Mouse (Mus musculus): ENCODE results near the gene Rpl6.
"Not testable (repeated sequence)": the region's sequence is repeated elsewhere in the genome, so short reads cannot be mapped to it uniquely, and the experiment has no call there.

Gene Rpl6

DNA sequence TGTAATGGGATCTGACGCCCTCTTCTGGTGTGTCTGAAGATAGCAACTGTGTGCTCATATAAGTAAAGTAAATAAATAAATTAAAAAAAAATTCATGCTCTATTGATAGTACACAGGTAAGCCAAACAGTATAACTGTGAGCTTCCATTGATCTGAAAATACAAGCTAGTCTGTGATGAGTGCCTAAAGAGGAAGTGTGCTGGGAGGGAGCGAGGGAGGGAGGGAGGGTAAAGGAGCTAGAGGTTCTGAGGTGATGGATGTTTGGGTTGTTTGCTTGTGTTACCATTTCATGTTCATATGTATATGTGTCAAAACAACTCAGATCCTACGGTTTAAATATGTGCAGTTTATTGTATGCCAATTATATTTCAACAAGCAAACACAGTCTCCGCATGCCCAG is 22.6 kb downstream of the Rpl6 start:
- DNase-seq = no peak

- not testable (repeated sequence) for DNase-seq
These were observed 23.0 kb downstream of the Rpl6 start for GRCm38 (mm10) chr5:121227330-121227729.

GRCm38 (mm10) chr5:121229182-121229581 is 24.9 kb downstream of the Rpl6 start:
- DNase-seq = no peak

DNA sequence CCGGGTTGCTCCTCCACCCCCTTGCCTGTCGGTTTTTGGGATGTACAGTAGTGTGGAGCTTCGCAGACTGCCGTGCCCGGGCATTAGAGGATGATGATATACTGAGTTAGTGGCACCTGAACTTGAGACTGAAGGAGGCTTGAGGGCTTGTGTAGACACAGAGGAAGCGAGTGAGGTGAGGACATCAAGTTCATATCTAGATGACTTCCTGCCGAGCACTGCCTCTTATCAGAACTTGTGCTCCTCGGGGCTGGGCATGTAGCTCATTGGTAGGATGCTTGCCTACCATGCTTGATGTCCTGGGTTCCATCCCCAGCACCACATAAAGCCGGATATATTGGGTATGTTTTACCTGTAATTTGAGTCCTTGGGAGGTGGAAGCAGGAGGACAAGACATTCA is 26.5 kb downstream of the Rpl6 start:
- DNase-seq = no peak

GRCm38 (mm10) chr5:121232789-121233188 is 28.5 kb downstream of the Rpl6 start:
- no peak for DNase-seq

- DNase-seq = no peak
These were observed 29.4 kb downstream of the Rpl6 start for GRCm38 (mm10) chr5:121233726-121234125.

DNA sequence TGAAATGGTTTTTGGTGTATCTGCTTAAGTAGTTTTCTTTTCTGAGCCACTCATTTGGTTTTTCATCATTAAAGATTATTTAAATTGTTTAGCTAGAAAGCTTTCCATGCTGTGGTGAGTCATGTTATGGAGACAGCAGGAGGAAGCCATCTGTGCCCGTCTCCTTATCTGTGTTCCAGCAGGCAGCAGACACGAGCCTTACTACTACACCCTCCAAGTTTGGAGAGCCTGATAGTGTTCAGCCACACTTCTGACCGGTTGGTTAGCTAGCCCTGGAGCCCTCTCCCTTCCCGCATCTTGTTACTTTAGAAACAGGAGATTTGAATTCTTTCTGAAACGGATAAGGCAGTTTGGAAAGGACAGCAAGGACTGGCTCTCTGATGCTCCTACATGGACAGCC is 31.9 kb downstream of the Rpl6 start:
- DNase-seq = no peak

DNA sequence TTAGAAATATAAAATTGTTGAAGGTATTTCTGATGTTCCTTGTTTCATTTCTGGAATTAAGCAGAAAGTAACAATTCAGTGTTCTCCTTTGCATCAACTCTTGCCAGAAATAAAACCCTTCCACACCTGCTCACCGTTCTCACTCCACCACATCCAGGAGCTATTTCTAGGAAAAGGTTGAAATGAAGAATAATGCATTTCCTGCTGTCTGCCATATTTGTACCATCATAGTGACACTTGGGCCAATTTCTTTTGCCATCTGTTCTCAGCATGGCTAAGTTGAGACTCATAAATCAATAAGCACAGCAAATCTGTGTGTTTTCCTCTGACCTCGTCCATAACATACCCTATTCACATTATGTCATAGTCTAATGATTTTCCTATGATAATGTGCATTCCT is 33.9 kb downstream of the Rpl6 start:
- no peak for DNase-seq

DNA sequence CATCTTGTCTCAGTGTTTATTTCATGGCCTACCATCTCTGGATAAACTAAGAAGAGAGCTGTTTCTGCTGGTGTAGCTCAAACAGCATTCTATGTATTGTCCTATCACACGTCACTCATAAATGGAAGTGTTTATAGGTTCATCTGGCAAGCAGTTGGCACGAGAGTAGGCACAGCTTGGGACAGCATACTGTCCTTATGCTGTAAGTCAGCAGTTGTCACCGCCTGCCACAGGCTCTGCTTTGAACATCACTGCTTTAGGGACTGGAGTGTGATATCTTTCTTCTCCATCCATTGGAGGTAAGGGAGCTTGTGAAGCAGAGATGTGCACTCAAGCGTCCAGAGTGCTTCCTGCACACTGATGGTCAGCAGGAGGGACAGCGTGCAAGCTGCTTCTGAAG is 35.6 kb downstream of the Rpl6 start:
- no peak for DNase-seq

DNA sequence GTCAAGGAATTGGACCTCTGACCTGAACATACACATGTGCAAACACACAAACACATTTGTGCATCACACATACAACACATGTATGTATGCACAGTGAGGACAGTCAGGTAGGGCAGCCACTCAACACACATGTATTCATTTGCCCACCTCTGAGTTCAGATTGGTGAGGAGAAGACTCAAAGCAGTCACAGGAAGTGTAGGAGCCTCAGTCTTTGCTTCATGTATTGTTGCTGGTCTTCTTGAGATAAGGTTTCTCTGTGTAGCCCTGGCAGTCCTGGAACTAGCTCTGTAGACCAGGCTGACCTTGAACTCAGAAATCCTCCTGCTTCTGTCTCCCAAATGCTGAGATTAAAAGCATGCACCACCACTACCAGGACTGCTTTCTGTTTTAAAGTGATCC is 36.9 kb downstream of the Rpl6 start:
- DNase-seq = no peak

DNA sequence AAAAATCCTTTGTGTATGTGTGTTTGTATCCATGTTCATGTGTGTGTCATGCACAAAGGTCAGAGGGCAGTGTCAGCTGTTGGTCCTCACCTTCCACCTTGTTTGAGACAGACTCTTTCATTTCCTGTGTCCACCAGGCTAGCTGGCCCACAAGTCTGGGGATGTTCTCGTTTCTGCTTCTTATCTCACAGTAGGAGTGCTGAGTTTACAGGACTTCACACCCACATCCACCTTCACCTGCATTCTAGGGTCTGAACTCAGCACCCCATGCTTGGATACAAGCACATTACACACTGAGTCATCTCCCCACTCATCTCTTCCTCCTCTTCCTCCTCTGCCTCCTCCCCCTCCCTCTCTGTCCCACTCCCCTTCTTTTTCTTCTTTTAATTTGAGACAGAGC is 38.0 kb downstream of the Rpl6 start:
- DNase-seq = no peak

GRCm38 (mm10) chr5:121242701-121243100 is 38.4 kb downstream of the Rpl6 start:
- no peak for DNase-seq

DNA sequence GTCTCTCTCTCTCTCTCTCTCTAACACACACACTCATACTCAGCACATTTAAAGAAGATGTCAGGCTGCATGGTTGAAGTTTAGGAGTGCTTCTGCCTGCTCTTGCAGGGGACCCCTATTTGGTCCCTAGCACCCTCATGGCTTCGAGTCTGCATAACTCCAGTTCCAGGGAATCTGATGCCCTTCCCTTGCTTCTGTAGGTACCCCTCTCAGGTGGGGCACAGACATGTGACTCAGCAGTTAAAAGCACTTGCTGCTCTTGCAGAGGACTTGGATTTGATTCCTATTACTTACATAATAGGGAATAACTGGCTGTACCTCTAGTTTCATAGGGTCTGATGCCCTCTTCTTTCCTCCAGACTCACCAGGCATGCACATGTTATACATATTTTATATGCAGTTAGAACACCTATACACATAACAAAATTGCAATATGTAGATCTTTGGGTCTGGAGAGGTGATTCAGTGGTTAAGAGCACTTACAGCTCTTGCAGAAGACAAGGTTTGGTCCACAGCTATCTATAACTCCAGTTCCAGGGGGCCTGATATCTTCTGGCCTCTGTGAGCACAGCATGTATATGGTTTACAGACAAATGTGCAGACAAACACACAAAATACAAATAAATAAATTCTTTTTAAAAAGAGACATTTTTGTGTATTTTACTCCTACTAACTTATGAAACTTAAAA is 39.5 kb downstream of the Rpl6 start:
- DNase-seq = no peak

GRCm38 (mm10) chr5:121244365-121244731 is 40.1 kb downstream of the Rpl6 start:
- DNase-seq = no peak

DNA sequence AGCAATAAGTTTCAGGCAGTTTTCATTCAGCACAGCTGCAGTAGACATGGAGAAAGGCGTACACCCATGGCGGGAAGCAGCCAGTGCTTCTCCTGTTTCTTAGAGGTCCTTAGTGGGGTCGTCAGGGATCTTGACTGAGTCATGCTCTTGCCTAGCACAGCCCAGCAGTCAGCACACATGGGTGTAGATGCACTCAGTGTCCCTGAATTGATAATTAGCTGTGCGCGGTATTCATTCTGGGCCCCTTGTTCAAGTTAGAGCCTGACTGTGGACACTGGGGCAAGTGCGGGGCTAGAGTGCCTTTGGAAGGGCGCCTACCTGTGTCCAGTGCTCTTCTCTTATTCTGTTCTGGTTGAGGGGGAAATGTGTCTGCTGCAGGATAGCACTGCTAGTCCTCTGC is 40.9 kb downstream of the Rpl6 start:
- no peak for DNase-seq

- DNase-seq = no peak
These were observed 44.6 kb downstream of the Rpl6 start for GRCm38 (mm10) chr5:121248766-121249394.

GRCm38 (mm10) chr5:121249693-121250092 is 45.4 kb downstream of the Rpl6 start:
- no peak for DNase-seq

- DNase-seq = peak; percentile 20
These were observed 47.5 kb downstream of the Rpl6 start for GRCm38 (mm10) chr5:121251813-121252212.

DNA sequence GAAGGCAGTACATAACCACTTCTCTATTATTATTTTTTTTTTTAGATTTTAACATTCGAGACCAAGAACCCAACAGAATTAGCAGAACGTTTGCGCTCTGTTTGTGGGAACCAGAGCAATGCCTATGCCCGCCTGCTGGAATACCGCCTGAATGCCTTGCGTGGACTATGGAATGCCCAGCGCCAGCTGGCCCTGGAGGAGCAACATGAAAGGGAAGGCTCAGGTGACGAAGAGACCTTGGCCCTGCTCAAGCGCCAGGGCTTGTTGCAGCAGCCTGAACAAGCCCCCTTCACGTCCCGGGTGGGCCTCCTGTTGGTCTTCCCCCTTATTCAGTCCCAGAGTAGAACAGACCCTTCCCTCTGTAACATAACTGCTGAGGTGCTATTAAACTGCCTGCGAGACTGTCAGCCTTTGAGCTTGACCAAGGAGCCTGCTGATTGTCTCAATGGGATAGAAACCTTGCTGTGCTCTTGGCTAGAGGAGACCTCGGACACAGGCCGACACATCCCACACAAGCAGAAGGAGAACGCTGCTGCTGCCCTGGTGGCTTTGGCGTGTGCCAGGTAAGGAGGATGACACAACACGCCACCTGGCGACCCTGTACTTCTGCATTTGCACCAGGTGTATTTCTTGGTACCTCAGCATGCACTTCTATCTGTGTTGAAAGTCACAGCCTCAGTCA is 49.7 kb downstream of the Rpl6 start:
- DNase-seq = no peak

DNA sequence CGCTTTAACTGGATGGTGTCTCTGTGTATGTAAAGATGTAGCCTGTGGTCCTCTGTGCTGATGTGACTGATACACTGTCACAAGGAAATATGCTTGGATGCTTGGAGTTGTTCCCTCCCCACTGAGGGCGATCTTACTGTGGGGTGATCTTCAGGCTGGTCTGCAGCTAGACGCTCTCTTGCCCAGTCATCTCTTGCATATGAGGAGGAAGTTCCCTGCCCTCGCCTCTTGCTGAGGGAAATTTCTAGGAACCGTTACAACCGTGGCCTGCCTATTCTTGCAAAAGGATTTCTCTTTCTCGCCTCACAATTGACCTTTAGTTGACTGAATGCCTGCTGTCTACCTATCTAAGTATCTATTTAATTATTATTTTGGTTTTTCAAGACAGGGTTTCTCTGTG is 50.7 kb downstream of the Rpl6 start:
- DNase-seq = peak; percentile 21

Data from lung, postnatal 36 days (tissue).